Mouse (Mus musculus) lung, postnatal 14 days (tissue): ENCODE data around the gene Omd.
A peak's percentile ranks its signal among the peaks of the same experiment; 100 is the strongest.
"Not testable (repeated sequence)": the region's sequence is repeated elsewhere in the genome, so short reads cannot be mapped to it uniquely, and the experiment has no call there.

ENCODE experiments used
- DNase-seq: peaks from one replicate; pipeline ENCODE4 v3.0.0; 2021

The Omd gene

GRCm38 (mm10) chr13:49581541-49582530, at the start of gene Omd:
TSS of gene Omd (plus strand) at chr13:49582462.
- DNase-seq = no peak

- no peak for DNase-seq
These were observed 45.3 kb upstream of the Omd start for GRCm38 (mm10) chr13:49536946-49537345.

GRCm38 (mm10) chr13:49538693-49539092, 43.6 kb upstream of the Omd start:
- DNase-seq = no peak

- no peak for DNase-seq
These were observed 38.0 kb upstream of the Omd start, which contains the start of gene Aspn for GRCm38 (mm10) chr13:49544279-49544678. TSS of gene Aspn (plus strand) at chr13:49544443.

- DNase-seq = no peak
These were observed 36.6 kb upstream of the Omd start for GRCm38 (mm10) chr13:49545646-49546045.

- peak; percentile 13 for DNase-seq
These were observed 35.7 kb upstream of the Omd start for GRCm38 (mm10) chr13:49546517-49546916.

- DNase-seq = no peak
These were observed 34.6 kb upstream of the Omd start for GRCm38 (mm10) chr13:49547563-49548150.

- no peak for DNase-seq
These were observed 32.6 kb upstream of the Omd start for GRCm38 (mm10) chr13:49549616-49550015.

- no peak for DNase-seq
These were observed 27.7 kb upstream of the Omd start for GRCm38 (mm10) chr13:49554519-49554918.

GRCm38 (mm10) chr13:49556203-49556602, 26.1 kb upstream of the Omd start:
- peak; percentile 11 for DNase-seq

- no peak for DNase-seq
These were observed 25.3 kb upstream of the Omd start for GRCm38 (mm10) chr13:49556924-49557323.

GRCm38 (mm10) chr13:49559185-49559584, 23.1 kb upstream of the Omd start:
- peak; percentile 62 for DNase-seq

- DNase-seq = no peak
These were observed 21.4 kb upstream of the Omd start for GRCm38 (mm10) chr13:49560886-49561285.

- no peak for DNase-seq
These were observed 17.9 kb upstream of the Omd start for GRCm38 (mm10) chr13:49564347-49564746.

GRCm38 (mm10) chr13:49570371-49570770, 11.9 kb upstream of the Omd start:
- no peak for DNase-seq

- no peak for DNase-seq
These were observed 10.8 kb upstream of the Omd start for GRCm38 (mm10) chr13:49571418-49571817.

- DNase-seq = no peak
These were observed 1.6 kb downstream of the Omd start for GRCm38 (mm10) chr13:49583859-49584258.

- peak; percentile 41 for DNase-seq
These were observed 2.2 kb downstream of the Omd start for GRCm38 (mm10) chr13:49584307-49585005.

GRCm38 (mm10) chr13:49586062-49586461, 3.8 kb downstream of the Omd start:
- DNase-seq = no peak

GRCm38 (mm10) chr13:49602541-49602940, 20.3 kb downstream of the Omd start:
- DNase-seq = not testable (repeated sequence)

- DNase-seq = no peak
These were observed 21.3 kb downstream of the Omd start for GRCm38 (mm10) chr13:49603603-49604002.

- peak; percentile 46 for DNase-seq
These were observed 25.5 kb downstream of the Omd start, which contains the start of gene Ogn for GRCm38 (mm10) chr13:49607714-49608113. TSS of gene Ogn (plus strand) at chr13:49608046.

- no peak for DNase-seq
These were observed 26.5 kb downstream of the Omd start for GRCm38 (mm10) chr13:49608589-49609322.
